Mouse (Mus musculus) left cerebral cortex, adult 18-20 months (tissue): ENCODE measurements at regions not wholly inside any gene's neighbourhood (a gene's known extent, or its start where the extent isn't known, plus 50 kb on each side); places are given as distances from the start of the nearest gene placed in this dataset.

ENCODE experiments used
- DNase-seq, 2 experiments: peaks; one replicate each; pipeline ENCODE4 v3.0.0; 2021 to 2022; ENCODE audit warnings: low spot score in 2 of 2, mixed read lengths in 1 of 2

- DNase-seq, result no peak
These were observed 263.5 kb upstream of the 4930535I16Rik start for GRCm38 (mm10) chr4:124181335-124181734.

- DNase-seq, result peak; percentile 23 to 25
These were observed 260.7 kb upstream of the 4930535I16Rik start for GRCm38 (mm10) chr4:124178401-124179018.

- DNase-seq, result peak; percentile 68 to 82
These were observed 257.7 kb upstream of the 4930535I16Rik start for GRCm38 (mm10) chr4:124175531-124175930.

- DNase-seq, result no peak
These were observed 236.8 kb upstream of the 4930535I16Rik start for GRCm38 (mm10) chr4:124154627-124155026.

- no peak for DNase-seq
These were observed 232.1 kb upstream of the 4930535I16Rik start for GRCm38 (mm10) chr4:124149771-124150451.

- DNase-seq, result no peak
These were observed 231.2 kb upstream of the 4930535I16Rik start for GRCm38 (mm10) chr4:124149037-124149436.

GRCm38 (mm10) chr4:124147276-124147675 is 229.5 kb upstream of the 4930535I16Rik start:
- DNase-seq, result no peak

- DNase-seq, result peak in 1 of 2 experiments; percentile 5
These were observed 228.3 kb upstream of the 4930535I16Rik start for GRCm38 (mm10) chr4:124146135-124146534.

- DNase-seq, result no peak
These were observed 225.8 kb upstream of the 4930535I16Rik start for GRCm38 (mm10) chr4:124143630-124144029.

GRCm38 (mm10) chr4:124143226-124143625 is 225.4 kb upstream of the 4930535I16Rik start:
- peak; percentile 42 to 70 for DNase-seq

GRCm38 (mm10) chr4:124142083-124142482 is 224.3 kb upstream of the 4930535I16Rik start:
- peak; percentile 91 to 97 for DNase-seq

- DNase-seq, result peak; percentile 12 to 23
These were observed 217.3 kb upstream of the 4930535I16Rik start for GRCm38 (mm10) chr4:124135165-124135470.

- DNase-seq, result no peak
These were observed 216.7 kb upstream of the 4930535I16Rik start for GRCm38 (mm10) chr4:124134341-124135164.

GRCm38 (mm10) chr4:124130946-124131345 is 213.1 kb upstream of the 4930535I16Rik start:
- DNase-seq, result no peak

- DNase-seq, result no peak
These were observed 208.4 kb upstream of the 4930535I16Rik start for GRCm38 (mm10) chr4:124126258-124126657.

GRCm38 (mm10) chr4:124120334-124120733 is 202.5 kb upstream of the 4930535I16Rik start:
- no peak for DNase-seq

GRCm38 (mm10) chr4:124113856-124114345 is 196.1 kb upstream of the 4930535I16Rik start:
- no peak for DNase-seq

GRCm38 (mm10) chr4:124110705-124111104 is 192.9 kb upstream of the 4930535I16Rik start:
- DNase-seq, result no peak

GRCm38 (mm10) chr4:124109371-124109770 is 191.5 kb upstream of the 4930535I16Rik start:
- no peak for DNase-seq

GRCm38 (mm10) chr4:124102684-124103083 is 184.9 kb upstream of the 4930535I16Rik start:
- DNase-seq, result peak; percentile 5 to 22

- DNase-seq, result no peak
These were observed 169.0 kb upstream of the 4930535I16Rik start for GRCm38 (mm10) chr4:124086801-124087200.

- DNase-seq, result no peak
These were observed 168.4 kb upstream of the 4930535I16Rik start for GRCm38 (mm10) chr4:124086254-124086653.
